Mouse (Mus musculus): ENCODE measurements at regions not wholly inside any gene's neighbourhood (a gene's known extent, or its start where the extent isn't known, plus 50 kb on each side); places are given as distances from the start of the nearest gene placed in this dataset.
A peak's percentile ranks its signal among the peaks of the same experiment; 100 is the strongest.
"Not testable (repeated sequence)": the region's sequence is repeated elsewhere in the genome, so short reads cannot be mapped to it uniquely, and the experiment has no call there.

GRCm38 (mm10) chr10:96708471-96708870, 91.7 kb downstream of the Btg1 start:
- H3K36me3 ChIP-seq, result no peaks in the 10 kb centered on the region
- no peak for ATAC-seq (ENCODE audit: insufficient number of reproducible peaks, insufficient read depth, low FRiP score, low TSS enrichment)
- 81% methylated on average over 2 of the region's 2 CpGs for WGBS
- H3K27me3 ChIP-seq, result no peaks in the 10 kb centered on the region
- H3K4me2 ChIP-seq (replicated peaks), result no peak overlapping the region
- no peak overlapping the region for H3K4me3 ChIP-seq
- no peak overlapping the region for H3K9ac ChIP-seq
- H3K27ac ChIP-seq, result no peak overlapping the region
- H3K4me1 ChIP-seq, result peaks cover 5% of the 10 kb centered on the region; the same call in 1 of the 2 replicates
- H3K9me3 ChIP-seq, result no peaks in the 10 kb centered on the region; the same call in 1 of the 2 replicates

- no peak overlapping the region for H3K27ac ChIP-seq
- no peak for ATAC-seq (ENCODE audit: insufficient number of reproducible peaks, insufficient read depth, low FRiP score, low TSS enrichment)
- WGBS, result 87% methylated on average over 13 of the region's 13 CpGs
- peaks cover 5% of the 10 kb centered on the region; the same call in 1 of the 2 replicates for H3K4me1 ChIP-seq
- no peaks in the 10 kb centered on the region for H3K36me3 ChIP-seq
- H3K9ac ChIP-seq, result no peak overlapping the region
- no peak overlapping the region for H3K4me2 ChIP-seq (replicated peaks)
- H3K27me3 ChIP-seq, result no peaks in the 10 kb centered on the region
- H3K9me3 ChIP-seq, result no peaks in the 10 kb centered on the region; the same call in 1 of the 2 replicates
- no peak overlapping the region for H3K4me3 ChIP-seq
These were observed 93.0 kb downstream of the Btg1 start for GRCm38 (mm10) chr10:96709698-96710356.

GRCm38 (mm10) chr10:96711993-96712392, 95.2 kb downstream of the Btg1 start:
- H3K27ac ChIP-seq, result no peak overlapping the region
- no peak overlapping the region for H3K9ac ChIP-seq
- peaks cover 5% of the 10 kb centered on the region; the same call in 1 of the 2 replicates for H3K4me1 ChIP-seq
- H3K4me3 ChIP-seq, result no peak overlapping the region
- no peak overlapping the region for H3K4me2 ChIP-seq (replicated peaks)
- H3K27me3 ChIP-seq, result no peaks in the 10 kb centered on the region
- ATAC-seq (ENCODE audit: insufficient number of reproducible peaks, insufficient read depth, low FRiP score, low TSS enrichment), result no peak
- WGBS, result 36% methylated on average over 2 of the region's 2 CpGs
- H3K9me3 ChIP-seq, result no peaks in the 10 kb centered on the region; the same call in 1 of the 2 replicates
- no peaks in the 10 kb centered on the region for H3K36me3 ChIP-seq

GRCm38 (mm10) chr10:96714702-96715101, 97.9 kb downstream of the Btg1 start:
- no peaks in the 10 kb centered on the region for H3K36me3 ChIP-seq
- H3K4me1 ChIP-seq, result peaks cover 5% of the 10 kb centered on the region; the same call in 1 of the 2 replicates
- H3K9me3 ChIP-seq, result no peaks in the 10 kb centered on the region
- H3K4me3 ChIP-seq, result no peak overlapping the region
- H3K27ac ChIP-seq, result no peak overlapping the region
- H3K9ac ChIP-seq, result no peak overlapping the region
- WGBS, result 71% methylated on average over 2 of the region's 2 CpGs
- ATAC-seq (ENCODE audit: insufficient number of reproducible peaks, insufficient read depth, low FRiP score, low TSS enrichment), result no peak
- no peak overlapping the region for H3K4me2 ChIP-seq (replicated peaks)
- no peaks in the 10 kb centered on the region for H3K27me3 ChIP-seq

- Histone ChIP-seq H3K4me1 (peaks cover 7% of the 10 kb centered on the region; the same call in 1 of the 2 replicates), H3K4me2 (replicated peaks) (no peak overlapping the region), H3K9ac (no peak overlapping the region), H3K27me3 (no peaks in the 10 kb centered on the region), H3K4me3 (no peak overlapping the region), H3K36me3 (no peaks in the 10 kb centered on the region), H3K27ac (no peak overlapping the region), H3K9me3 (no peaks in the 10 kb centered on the region)
- WGBS, result 79% methylated on average over 7 of the region's 7 CpGs
- ATAC-seq (ENCODE audit: insufficient number of reproducible peaks, insufficient read depth, low FRiP score, low TSS enrichment), result no peak
These were observed 100.5 kb downstream of the Btg1 start for GRCm38 (mm10) chr10:96717281-96717680.

GRCm38 (mm10) chr10:96718706-96719105, 101.9 kb downstream of the Btg1 start:
- not testable (repeated sequence) for ATAC-seq (ENCODE audit: insufficient number of reproducible peaks, insufficient read depth, low FRiP score, low TSS enrichment)
- WGBS, result 91% methylated on average over 7 of the region's 7 CpGs

GRCm38 (mm10) chr10:96720281-96720711, 103.5 kb downstream of the Btg1 start:
- Histone ChIP-seq H3K4me2 (replicated peaks) (no peak overlapping the region), H3K4me1 (peaks cover 17% of the 10 kb centered on the region; the same call in 1 of the 2 replicates), H3K27ac (0 out of 2 replicates have a peak overlapping the region, but pooled peaks have one; percentile 11), H3K9me3 (no peaks in the 10 kb centered on the region), H3K36me3 (no peaks in the 10 kb centered on the region), H3K27me3 (no peaks in the 10 kb centered on the region), H3K4me3 (no peak overlapping the region), H3K9ac (no peak overlapping the region)
- ATAC-seq (ENCODE audit: insufficient number of reproducible peaks, insufficient read depth, low FRiP score, low TSS enrichment), result no peak
- 40% methylated on average over 7 of the region's 7 CpGs for WGBS

More at GRCm38 (mm10) chr10:96718706-96719105, 101.9 kb downstream of the Btg1 start:
- not testable (repeated sequence) for H3K4me2 ChIP-seq (replicated peaks); H3K4me3 ChIP-seq; H3K9me3 ChIP-seq; H3K36me3 ChIP-seq; H3K27me3 ChIP-seq; H3K27ac ChIP-seq; H3K9ac ChIP-seq
- peaks cover 14% of the 10 kb centered on the region; the same call in 1 of the 2 replicates for H3K4me1 ChIP-seq

- H3K4me2 ChIP-seq (replicated peaks), result no peak overlapping the region
- WGBS, result 40% methylated on average over 9 of the region's 9 CpGs
- H3K9ac ChIP-seq, result no peak overlapping the region
- ATAC-seq (ENCODE audit: insufficient number of reproducible peaks, insufficient read depth, low FRiP score, low TSS enrichment), result no peak
- no peak overlapping the region for H3K4me3 ChIP-seq
- no peaks in the 10 kb centered on the region for H3K27me3 ChIP-seq
- H3K9me3 ChIP-seq, result no peaks in the 10 kb centered on the region
- no peaks in the 10 kb centered on the region for H3K36me3 ChIP-seq
- no peak overlapping the region for H3K27ac ChIP-seq
- peaks cover 17% of the 10 kb centered on the region; the same call in 1 of the 2 replicates for H3K4me1 ChIP-seq
These were observed 104.3 kb downstream of the Btg1 start for GRCm38 (mm10) chr10:96720956-96721688.

GRCm38 (mm10) chr10:96722491-96722890, 105.7 kb downstream of the Btg1 start:
- 0 out of 2 replicates have a peak overlapping the region, but pooled peaks have one; percentile 24 for H3K27ac ChIP-seq
- peak; percentile 88 for ATAC-seq (ENCODE audit: insufficient number of reproducible peaks, insufficient read depth, low FRiP score, low TSS enrichment)
- H3K4me2 ChIP-seq (replicated peaks), result no peak overlapping the region

GRCm38 (mm10) chr10:96723071-96723470, 106.3 kb downstream of the Btg1 start:
- no peak overlapping the region for H3K9ac ChIP-seq
- H3K27me3 ChIP-seq, result no peaks in the 10 kb centered on the region
- H3K4me3 ChIP-seq, result no peak overlapping the region
- H3K36me3 ChIP-seq, result no peaks in the 10 kb centered on the region
- H3K9me3 ChIP-seq, result no peaks in the 10 kb centered on the region
- H3K27ac ChIP-seq, result no peak overlapping the region
- ATAC-seq (ENCODE audit: insufficient number of reproducible peaks, insufficient read depth, low FRiP score, low TSS enrichment), result no peak
- peaks cover 17% of the 10 kb centered on the region; the same call in 1 of the 2 replicates for H3K4me1 ChIP-seq
- 90% methylated on average over 6 of the region's 6 CpGs for WGBS
- H3K4me2 ChIP-seq (replicated peaks), result no peak overlapping the region

More at GRCm38 (mm10) chr10:96722491-96722890, 105.7 kb downstream of the Btg1 start:
- Histone ChIP-seq H3K4me1 (peaks cover 17% of the 10 kb centered on the region; the same call in 1 of the 2 replicates), H3K9ac (no peak overlapping the region), H3K27me3 (no peaks in the 10 kb centered on the region), H3K36me3 (no peaks in the 10 kb centered on the region), H3K4me3 (no peak overlapping the region), H3K9me3 (no peaks in the 10 kb centered on the region)
- 21% methylated on average over 9 of the region's 9 CpGs for WGBS

GRCm38 (mm10) chr10:96724436-96725175, 107.8 kb downstream of the Btg1 start:
- Histone ChIP-seq H3K4me3 (no peak overlapping the region), H3K27me3 (no peaks in the 10 kb centered on the region), H3K4me2 (replicated peaks) (no peak overlapping the region), H3K36me3 (no peaks in the 10 kb centered on the region), H3K4me1 (peaks cover 17% of the 10 kb centered on the region; the same call in 1 of the 2 replicates), H3K27ac (no peak overlapping the region), H3K9me3 (no peaks in the 10 kb centered on the region), H3K9ac (no peak overlapping the region)
- no peak for ATAC-seq (ENCODE audit: insufficient number of reproducible peaks, insufficient read depth, low FRiP score, low TSS enrichment)
- 52% methylated on average over 11 of the region's 11 CpGs for WGBS

Measured in embryonic facial prominence, embryonic 12.5 days (tissue).